Mouse (Mus musculus) bone marrow, adult 2 months (tissue): Measurements from ENCODE around the gene Ssc5d.
"Not testable (repeated sequence)": the region's sequence is repeated elsewhere in the genome, so short reads cannot be mapped to it uniquely, and the experiment has no call there.

Source experiments
- CTCF ChIP-seq: fragments of 200-500 bp; IDR thresholded peaks from 2 replicates; pipeline ENCODE4 v1.5.1; 2011; ENCODE audit warnings: low read length, control low read depth; ENCODE audit not compliant: control insufficient read depth, insufficient read depth
- POLR2A ChIP-seq: fragments of 200-500 bp; IDR thresholded peaks from 2 replicates; pipeline ENCODE4 v1.6.1; 2011; ENCODE audit warnings: low read depth, mild to moderate bottlenecking, control low read depth, low read length, borderline replicate concordance; ENCODE audit not compliant: control insufficient read depth

- TF ChIP-seq CTCF, POLR2A: not testable (repeated sequence)
These were observed 46.5 kb upstream of the Ssc5d start for GRCm38 (mm10) chr7:4879036-4879435.
